Mouse (Mus musculus) liver, embryonic 11.5 days (tissue): ENCODE results near the gene Cdk8. TPM values are rescaled to one million over a fixed set of nuclear protein-coding genes. Genes with fewer than 3 reads are reported as not detected.

Experiments used
- ATAC-seq: fragments of 200-750 bp; cut with Nextera tagmentation; replicated peaks from 2 replicates; pipeline ENCODE4 v1.8.0; 2017; ENCODE audit warnings: moderate number of reproducible peaks, mild to moderate bottlenecking, moderate TSS enrichment, moderate library complexity; ENCODE audit not compliant: low FRiP score
- DNase-seq: peaks from one replicate; pipeline ENCODE4 v3.0.0-alpha.2; 2017; ENCODE audit warnings: low spot score
- H3K27ac ChIP-seq: fragments of 300-500 bp; sonication (generic); 2 replicates; pipeline ENCODE4 v1.5.1; 2014; ENCODE audit warnings: mild to moderate bottlenecking, low read depth, low read length, control low read depth
- H3K27me3 ChIP-seq: fragments of 300-500 bp; sonication (generic); replicated peaks from 2 replicates; pipeline ENCODE4 v1.6.1; 2014; ENCODE audit warnings: low read length, mixed read lengths; ENCODE audit not compliant: control insufficient read depth, insufficient read depth
- H3K36me3 ChIP-seq: fragments of 300-500 bp; sonication (generic); 2 replicates; pipeline ENCODE4 v1.6.1; 2014; ENCODE audit warnings: mild to moderate bottlenecking, low read length, moderate library complexity, mixed read lengths; ENCODE audit not compliant: control insufficient read depth, insufficient read depth
- H3K4me1 ChIP-seq: fragments of 300-500 bp; sonication (generic); replicated peaks from 2 replicates; pipeline ENCODE4 v1.6.1; 2014; ENCODE audit warnings: low read length, mixed read lengths; ENCODE audit not compliant: control insufficient read depth, insufficient read depth
- H3K4me2 ChIP-seq: fragments of 300-500 bp; sonication (generic); 2 replicates; pipeline ENCODE4 v1.6.1; 2014; ENCODE audit warnings: mild to moderate bottlenecking, control low read depth, moderate library complexity
- H3K4me3 ChIP-seq: fragments of 300-500 bp; sonication (generic); 2 replicates; pipeline ENCODE4 v1.5.1; 2014; ENCODE audit warnings: low read depth, low read length, control low read depth
- H3K9ac ChIP-seq: fragments of 300-500 bp; sonication (generic); 2 replicates; pipeline ENCODE4 v1.6.1; 2014; ENCODE audit warnings: low read depth, low read length, control low read depth
- H3K9me3 ChIP-seq: fragments of 300-500 bp; sonication (generic); 2 replicates; pipeline ENCODE4 v1.6.1; 2016; ENCODE audit warnings: low read length, inconsistent platforms, mixed read lengths; ENCODE audit not compliant: control insufficient read depth
- WGBS: fragments of 180-500 bp; shearing (Covaris S2); extraction: QIAGEN DNeasy Blood & Tissue Kit; methylation state at CpG from one replicate; pipeline ENCODE4 v1.1.7; 2014; 5-methylcytosine and 5-hydroxymethylcytosine counted together
- polyA plus RNA-seq: library from polyadenylated mRNA; unstranded; fragments of >200 nt; fragmentation: Nextera tagmentation; extraction: Ambion mirVana; gene quantifications from 2 replicates; pipeline ENCODE4 v1.2.1, GENCODE M21; 2014

The Cdk8 gene
- polyA plus RNA-seq, 1 experiment from 2014 or later = 34.3 TPM

- no peak overlapping the region for H3K27ac ChIP-seq
- 90% methylated on average over 3 of the region's 3 CpGs for WGBS
- H3K9me3 ChIP-seq = no peaks in the 10 kb centered on the region
- peaks cover 35% of the 10 kb centered on the region for H3K4me1 ChIP-seq
- no peaks in the 10 kb centered on the region; the same call in 1 of the 2 replicates for H3K36me3 ChIP-seq
- H3K27me3 ChIP-seq = no peaks in the 10 kb centered on the region
- no peak overlapping the region for H3K9ac ChIP-seq
- H3K4me3 ChIP-seq = no peak overlapping the region
- DNase-seq (no peak), ATAC-seq (no peak)
- no peak overlapping the region for H3K4me2 ChIP-seq
These were observed 10.2 kb downstream of the Cdk8 start for GRCm38 (mm10) chr5:146241202-146241601.

- 61% methylated on average over 4 of the region's 4 CpGs for WGBS
- H3K4me3 ChIP-seq = no peak overlapping the region
- H3K36me3 ChIP-seq = peaks cover 2% of the 10 kb centered on the region; the same call in 1 of the 2 replicates
- no peaks in the 10 kb centered on the region for H3K27me3 ChIP-seq
- no peak overlapping the region for H3K4me2 ChIP-seq
- H3K9ac ChIP-seq = no peak overlapping the region
- H3K4me1 ChIP-seq = peaks cover 59% of the 10 kb centered on the region
- DNase-seq = no peak
- ATAC-seq = peak; percentile 85
- no peaks in the 10 kb centered on the region for H3K9me3 ChIP-seq
- H3K27ac ChIP-seq = no peak overlapping the region
These were observed 14.2 kb downstream of the Cdk8 start for GRCm38 (mm10) chr5:146245193-146245592.

- Histone ChIP-seq H3K27ac (no peak overlapping the region; the same call in 1 of the 2 replicates), H3K9me3 (no peaks in the 10 kb centered on the region), H3K27me3 (no peaks in the 10 kb centered on the region), H3K9ac (no peak overlapping the region), H3K4me1 (peaks cover 64% of the 10 kb centered on the region), H3K36me3 (peaks cover 2% of the 10 kb centered on the region; the same call in 1 of the 2 replicates), H3K4me3 (no peak overlapping the region), H3K4me2 (no peak overlapping the region)
- 82% methylated on average over 7 of the region's 7 CpGs for WGBS
- no peak for ATAC-seq
- DNase-seq = no peak
These were observed 14.8 kb downstream of the Cdk8 start for GRCm38 (mm10) chr5:146245646-146246370.

GRCm38 (mm10) chr5:146246386-146246785 lies 15.4 kb downstream of the Cdk8 start:
- DNase-seq (no peak), ATAC-seq (no peak)
- H3K27me3 ChIP-seq = no peaks in the 10 kb centered on the region
- H3K4me3 ChIP-seq = no peak overlapping the region
- 0 out of 2 replicates have a peak overlapping the region, but pooled peaks have one; percentile 28 for H3K27ac ChIP-seq
- H3K9me3 ChIP-seq = no peaks in the 10 kb centered on the region
- peak overlapping the region; percentile 4; the same call in 1 of the 2 replicates for H3K4me2 ChIP-seq
- peaks cover 2% of the 10 kb centered on the region; the same call in 1 of the 2 replicates for H3K36me3 ChIP-seq
- H3K4me1 ChIP-seq = peaks cover 69% of the 10 kb centered on the region
- no peak overlapping the region for H3K9ac ChIP-seq
- WGBS = 81% methylated on average over 1 of the region's 1 CpGs

- H3K36me3 ChIP-seq = peaks cover 2% of the 10 kb centered on the region; the same call in 1 of the 2 replicates
- ATAC-seq (no peak), DNase-seq (no peak)
- no peaks in the 10 kb centered on the region for H3K9me3 ChIP-seq
- H3K27me3 ChIP-seq = no peaks in the 10 kb centered on the region
- H3K4me1 ChIP-seq = peaks cover 67% of the 10 kb centered on the region
- H3K27ac ChIP-seq = no peak overlapping the region
- no peak overlapping the region for H3K4me2 ChIP-seq
- 75% methylated on average over 5 of the region's 5 CpGs for WGBS
- no peak overlapping the region for H3K9ac ChIP-seq
- H3K4me3 ChIP-seq = no peak overlapping the region
These were observed 16.7 kb downstream of the Cdk8 start for GRCm38 (mm10) chr5:146247709-146248108.

GRCm38 (mm10) chr5:146248746-146249145 lies 17.7 kb downstream of the Cdk8 start:
- ATAC-seq = no peak
- Histone ChIP-seq H3K4me1 (peaks cover 57% of the 10 kb centered on the region), H3K4me3 (no peak overlapping the region), H3K27ac (no peak overlapping the region), H3K27me3 (no peaks in the 10 kb centered on the region), H3K4me2 (peak overlapping the region; percentile 8; the same call in 1 of the 2 replicates), H3K36me3 (peaks cover 2% of the 10 kb centered on the region; the same call in 1 of the 2 replicates), H3K9me3 (no peaks in the 10 kb centered on the region), H3K9ac (peak overlapping the region; percentile 20; the same call in 1 of the 2 replicates)
- DNase-seq = no peak
- WGBS = 76% methylated on average over 10 of the region's 10 CpGs

GRCm38 (mm10) chr5:146250369-146251075 lies 19.5 kb downstream of the Cdk8 start:
- H3K9ac ChIP-seq = peak overlapping the region; percentile 54
- H3K27ac ChIP-seq = peak overlapping the region; percentile 87
- H3K4me1 ChIP-seq = peaks cover 47% of the 10 kb centered on the region
- H3K36me3 ChIP-seq = peaks cover 2% of the 10 kb centered on the region; the same call in 1 of the 2 replicates
- H3K4me2 ChIP-seq = peak overlapping the region; percentile 55
- H3K9me3 ChIP-seq = no peaks in the 10 kb centered on the region
- WGBS = 57% methylated on average over 12 of the region's 12 CpGs
- DNase-seq (no peak), ATAC-seq (peak; percentile 97)
- H3K27me3 ChIP-seq = no peaks in the 10 kb centered on the region
- H3K4me3 ChIP-seq = 0 out of 2 replicates have a peak overlapping the region, but pooled peaks have one; percentile 15

GRCm38 (mm10) chr5:146251663-146252429 lies 20.8 kb downstream of the Cdk8 start:
- H3K9ac ChIP-seq = no peak overlapping the region
- 68% methylated on average over 5 of the region's 5 CpGs for WGBS
- no peaks in the 10 kb centered on the region for H3K27me3 ChIP-seq
- H3K4me3 ChIP-seq = no peak overlapping the region
- no peaks in the 10 kb centered on the region for H3K9me3 ChIP-seq
- DNase-seq (no peak), ATAC-seq (no peak)
- peaks cover 2% of the 10 kb centered on the region; the same call in 1 of the 2 replicates for H3K36me3 ChIP-seq
- H3K27ac ChIP-seq = no peak overlapping the region
- peaks cover 35% of the 10 kb centered on the region for H3K4me1 ChIP-seq
- no peak overlapping the region for H3K4me2 ChIP-seq
